Comparison of ENCODE assay signal across 7 mouse cellular contexts in genomic region chr12:55831101-55831500, GRCm38 (mm10). TPM values are rescaled to one million over a fixed set of nuclear protein-coding genes. Genes with fewer than 3 reads are reported as not detected.
DNase-seq lines count a peak whose midpoint lies in the region; TF ChIP-seq lines count a peak whose summit lies in the region.

No protein-coding gene starts in this region.

- H3K4me3 ChIP-seq in ES-Bruce4 (ENCODE audit: low read depth, low read length): no peak overlapping the region

- H3K27ac ChIP-seq in ES-Bruce4 (ENCODE audit: insufficient read depth, low read length): no peak overlapping the region

- no peaks in the 10 kb centered on the region for H3K4me1 ChIP-seq in ES-Bruce4 (ENCODE audit: control insufficient read depth, insufficient read depth, low read length)

- no peak overlapping the region for H3K9ac ChIP-seq in ES-Bruce4 (ENCODE audit: low read depth, poor library complexity, severe bottlenecking)

- H3K27me3 ChIP-seq in ES-Bruce4 (ENCODE audit: control insufficient read depth, insufficient read depth, low read length, poor library complexity, severe bottlenecking): no peaks in the 10 kb centered on the region

- peak; percentile 65 for TF ChIP-seq CTCF in ES-Bruce4 (IDR thresholded peaks at IDR 0.05; ENCODE audit: low read depth, low read length)

- H3K9me3 ChIP-seq in ES-Bruce4 (replicated peaks; ENCODE audit: control insufficient read depth, insufficient read depth, low read length, poor library complexity, severe bottlenecking): no peaks in the 10 kb centered on the region

- no peak for TF ChIP-seq POLR2A in ES-Bruce4 (IDR thresholded peaks at IDR 0.05; ENCODE audit: insufficient read depth, low read length)

- TF ChIP-seq EP300 in ES-Bruce4 (IDR thresholded peaks at IDR 0.05; ENCODE audit: insufficient read depth, low read depth, low read length): no peak

- H3K36me3 ChIP-seq in ES-Bruce4 (ENCODE audit: control insufficient read depth, insufficient read depth, low read length, poor library complexity, severe bottlenecking): no peaks in the 10 kb centered on the region

- peak; percentile 82 for DNase-seq in 416B (ENCODE audit: low read depth)
- peak; percentile 29 for DNase-seq in cerebellum, adult 11-12 months
- peak; percentile 55 to 60 for DNase-seq in gastrocnemius, adult 8-10 months (ENCODE audit: low spot score in 2 of 2)
- peak; percentile 61 to 91 for DNase-seq in layer of hippocampus, adult 18-20 months (ENCODE audit: low spot score in 2 of 2)
- peak; percentile 86 for DNase-seq in lung, postnatal 10 days
- peak; percentile 76 for DNase-seq in right cerebral cortex, postnatal 4 days

RNA-seq across cellular contexts. Expression of gene Brms1l, which starts 5.0 kb away (rescaled TPM):
- polyA plus RNA-seq in ES-Bruce4 (2011; ENCODE audit: insufficient read depth, insufficient read length, low read depth, missing spikeins): 29.7 and 37.0 TPM in 2 replicates
- 10 to 100 TPM; 13.7 to 23.0 (median 14.9) TPM for total RNA-seq in gastrocnemius, adult 8-10 months (2022)
- total RNA-seq in layer of hippocampus, adult 18-20 months (2021): 10 to 100 TPM; 73.2 to 75.4 TPM

RNA-seq across cellular contexts. Expression of gene Ralgapa1, which starts 10.1 kb away (rescaled TPM):
- polyA plus RNA-seq in ES-Bruce4 (2011; ENCODE audit: insufficient read depth, insufficient read length, low read depth, missing spikeins): 26.0 and 34.7 TPM in 2 replicates
- total RNA-seq in gastrocnemius, adult 8-10 months (2022): 10 to 100 TPM; 33.3 to 45.8 (median 39.3) TPM
- 100 to 1,000 TPM; 117 to 126 TPM for total RNA-seq in layer of hippocampus, adult 18-20 months (2021)

Comparison
In these comparisons a context has a peak if more than half of its experiments do, and no peak if none do; other contexts are left out.
1. DNase-seq: peak in every context shown above with its lines; median percentile 86 in lung, postnatal 10 days; 82 in 416B; 76 in layer of hippocampus, adult 18-20 months; 76 in right cerebral cortex, postnatal 4 days; 58 in gastrocnemius, adult 8-10 months; 29 in cerebellum, adult 11-12 months.